Mouse (Mus musculus) forebrain, embryonic 10.5 days (tissue): ENCODE measurements around the gene Zglp1. TPM values are rescaled to one million over a fixed set of nuclear protein-coding genes. Genes with fewer than 3 reads are reported as not detected.

ENCODE experiments used
- DNase-seq: peaks from one replicate; pipeline ENCODE4 v3.0.0-alpha.2; 2017; ENCODE audit warnings: low spot score; ENCODE audit errors: extremely low spot score
- H3K27ac ChIP-seq: fragments of 300-500 bp; sonication (generic); 2 replicates; pipeline ENCODE4 v1.5.1; 2016; ENCODE audit warnings: mild to moderate bottlenecking
- H3K27me3 ChIP-seq: fragments of 300-500 bp; sonication (generic); 2 replicates; pipeline ENCODE4 v1.6.1; 2016; ENCODE audit warnings: mild to moderate bottlenecking; ENCODE audit not compliant: poor library complexity, severe bottlenecking
- H3K36me3 ChIP-seq: fragments of 300-500 bp; sonication (generic); replicated peaks from 2 replicates; pipeline ENCODE4 v1.6.1; 2016; ENCODE audit warnings: mild to moderate bottlenecking, moderate library complexity
- H3K4me1 ChIP-seq: fragments of 300-500 bp; sonication (generic); 2 replicates; pipeline ENCODE4 v1.6.1; 2016
- H3K4me3 ChIP-seq: fragments of 300-500 bp; sonication (generic); 2 replicates; pipeline ENCODE4 v1.5.1; 2016; ENCODE audit warnings: mild to moderate bottlenecking, moderate library complexity
- H3K9me3 ChIP-seq: fragments of 300-500 bp; sonication (generic); 2 replicates; pipeline ENCODE4 v1.6.1; 2016; ENCODE audit warnings: mild to moderate bottlenecking, moderate library complexity
- WGBS: fragments of 180-500 bp; shearing (Covaris S2); methylation state at CpG from one replicate; pipeline ENCODE4 v1.1.7; 2016; 5-methylcytosine and 5-hydroxymethylcytosine counted together
- polyA plus RNA-seq: library from polyadenylated mRNA; unstranded; fragments of >200 nt; fragmentation: Nextera tagmentation; extraction: Ambion mirVana; gene quantifications from 2 replicates; pipeline ENCODE4 v1.2.1, GENCODE M21; 2016

Gene Zglp1
- polyA plus RNA-seq, 1 experiment from 2014 or later: 1.5 TPM

DNA sequence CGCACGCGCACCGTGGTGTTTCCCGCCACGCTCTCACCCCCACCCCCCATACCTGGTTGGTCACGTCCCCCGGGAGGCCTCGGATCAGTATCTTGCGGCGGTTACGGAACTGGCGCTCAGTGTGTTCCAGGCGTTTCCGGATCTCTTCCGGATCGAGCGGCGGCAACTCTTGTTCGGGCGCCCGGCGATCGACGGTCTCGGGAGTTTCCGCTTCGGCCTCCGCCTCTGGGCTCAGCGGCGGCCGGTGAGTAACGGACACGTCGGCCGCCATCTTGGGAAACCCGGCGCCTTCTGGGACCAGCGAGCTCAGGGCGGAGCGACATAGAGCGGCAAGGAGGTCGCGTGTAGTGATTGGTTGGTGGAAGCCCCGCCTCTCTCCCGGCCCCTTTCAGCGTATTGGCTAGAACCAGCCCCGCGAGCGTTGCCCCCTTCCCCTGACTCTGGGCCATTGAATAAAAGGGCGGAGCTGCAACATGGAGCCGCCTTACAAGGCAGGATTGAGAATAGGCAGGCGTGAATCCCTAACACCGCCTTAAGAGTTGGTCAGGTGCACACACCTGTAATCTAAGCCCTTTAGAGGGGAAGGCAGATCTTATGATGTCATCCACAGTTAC lies 24.9 kb upstream of the Zglp1 start, which contains the start of the genes Gm38431 and Raver1:
Gene Gm38431, minus strand, starts transcription at position 291 of the 614 bp plus-strand sequence.
Gene Raver1, minus strand, starts transcription at position 302 of the 614 bp plus-strand sequence.
- Histone ChIP-seq H3K4me1 (peaks cover 29% of the 10 kb centered on the region), H3K27ac (peak within 1 kb of the TSS; percentile 95), H3K36me3 (peaks cover 48% of the 10 kb centered on the region), H3K27me3 (no peaks in the 10 kb centered on the region), H3K4me3 (peak within 1 kb of the TSS; percentile 70), H3K9me3 (no peaks in the 10 kb centered on the region)
- peak; percentile 97 for DNase-seq
- WGBS: under 1% methylated on average over 54 of the region's 54 CpGs

DNA sequence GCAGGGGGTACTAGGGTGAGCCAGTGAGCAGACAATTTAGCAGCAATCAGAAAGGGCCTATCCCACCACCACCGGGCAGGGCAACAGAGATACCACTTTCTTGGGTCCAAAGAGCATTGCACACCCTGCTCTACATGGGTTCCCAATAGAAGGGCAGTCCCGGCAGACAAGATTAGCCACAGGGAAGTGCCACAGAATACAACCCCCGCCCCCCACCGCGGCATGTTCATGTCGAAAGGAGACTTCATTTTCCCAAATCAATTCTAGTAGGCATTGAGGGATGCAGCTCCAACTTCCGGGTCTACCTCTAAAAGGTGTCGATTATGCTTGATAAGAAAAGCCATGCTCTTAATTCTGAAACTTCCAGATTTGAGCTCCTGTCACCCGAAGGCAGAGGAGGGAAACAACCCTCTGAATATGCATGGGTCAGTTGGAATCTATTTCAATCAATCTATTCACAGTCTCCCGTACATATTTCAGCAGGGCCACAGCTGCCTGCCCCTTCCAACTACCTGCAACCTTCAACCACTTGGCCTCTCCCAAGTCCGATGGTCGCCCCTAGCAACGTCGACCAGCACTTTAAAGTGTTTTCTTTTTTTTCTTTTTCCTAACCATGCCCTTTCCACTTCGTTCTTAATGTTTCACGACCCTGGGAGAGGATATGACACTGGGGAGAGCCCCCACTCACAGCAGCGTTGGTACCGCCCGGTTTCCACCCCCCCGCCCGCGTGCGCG lies 24.2 kb upstream of the Zglp1 start:
- 5% methylated on average over 24 of the region's 24 CpGs for WGBS
- Histone ChIP-seq H3K9me3 (no peaks in the 10 kb centered on the region), H3K36me3 (peaks cover 54% of the 10 kb centered on the region), H3K27me3 (no peaks in the 10 kb centered on the region), H3K27ac (peak overlapping the region; percentile 95), H3K4me1 (peaks cover 29% of the 10 kb centered on the region), H3K4me3 (peak overlapping the region; percentile 70)
- no peak for DNase-seq

DNA sequence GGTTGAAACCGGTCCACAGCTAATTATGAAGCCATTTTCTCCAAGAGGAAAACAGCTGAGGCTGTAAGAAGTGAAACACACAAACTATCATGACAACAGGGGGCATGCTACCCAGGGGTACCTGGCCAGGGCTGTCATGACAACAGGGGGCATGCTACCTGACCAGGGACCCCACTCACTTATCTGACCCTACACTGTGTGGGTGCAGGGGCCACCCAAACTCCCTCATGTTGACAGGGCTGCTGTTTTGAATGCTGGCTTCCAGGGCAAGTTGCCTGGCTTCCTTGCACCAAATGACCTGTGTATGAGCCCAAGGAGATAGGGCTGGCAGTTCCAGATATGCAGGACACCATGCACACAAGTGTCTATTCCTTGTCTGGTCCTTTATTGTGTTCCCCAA lies 23.6 kb upstream of the Zglp1 start:
- Histone ChIP-seq H3K27me3 (no peaks in the 10 kb centered on the region), H3K9me3 (no peaks in the 10 kb centered on the region), H3K27ac (peak overlapping the region; percentile 95), H3K4me3 (peak overlapping the region; percentile 70), H3K4me1 (peaks cover 24% of the 10 kb centered on the region), H3K36me3 (peaks cover 60% of the 10 kb centered on the region)
- no peak for DNase-seq
- WGBS: 91% methylated on average over 1 of the region's 1 CpGs

DNA sequence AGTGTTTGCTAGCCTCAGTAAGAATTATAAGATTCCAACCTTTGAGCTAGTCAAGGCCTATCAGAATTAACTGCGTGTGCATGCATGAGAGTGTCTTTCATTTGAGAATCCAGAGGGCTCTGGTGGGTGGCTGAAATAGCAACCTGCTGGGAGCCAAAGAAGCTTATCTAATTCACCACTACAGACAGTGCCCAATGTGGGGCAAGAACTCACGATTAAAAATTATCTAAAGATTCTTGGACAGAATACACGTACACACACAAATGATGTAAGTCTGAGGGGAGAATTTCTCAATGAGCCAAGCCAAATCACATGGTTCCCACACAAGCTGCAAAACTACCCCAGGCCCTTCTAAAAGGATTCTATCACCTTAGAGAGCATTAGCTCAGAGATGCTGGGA lies 16.4 kb upstream of the Zglp1 start:
- 93% methylated on average over 3 of the region's 3 CpGs for WGBS
- H3K4me1 ChIP-seq: no peaks in the 10 kb centered on the region
- peaks cover 100% of the 10 kb centered on the region for H3K36me3 ChIP-seq
- DNase-seq: no peak
- H3K9me3 ChIP-seq: no peaks in the 10 kb centered on the region
- H3K27me3 ChIP-seq: no peaks in the 10 kb centered on the region
- no peak overlapping the region for H3K27ac ChIP-seq
- no peak overlapping the region for H3K4me3 ChIP-seq

DNA sequence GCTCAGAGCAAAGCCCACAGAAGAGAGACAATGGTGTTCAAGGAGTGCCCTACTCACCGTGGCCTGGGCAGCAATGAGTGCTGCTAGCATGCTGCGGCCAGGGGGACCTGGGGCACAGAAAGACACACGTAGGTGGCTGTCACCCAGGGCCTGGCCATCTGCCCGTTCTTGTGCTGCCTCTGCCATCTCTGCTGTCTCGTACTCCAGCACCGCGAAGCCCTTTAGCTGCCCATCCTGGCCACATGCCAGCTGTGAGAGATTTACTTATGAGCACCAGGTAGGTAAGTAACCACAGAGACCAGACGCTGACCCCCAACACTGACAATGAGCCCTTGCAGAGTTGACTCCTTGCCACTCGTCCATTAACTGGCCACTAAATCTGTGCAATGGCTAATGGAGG lies 14.2 kb upstream of the Zglp1 start:
- no peaks in the 10 kb centered on the region for H3K27me3 ChIP-seq
- H3K36me3 ChIP-seq: peaks cover 100% of the 10 kb centered on the region
- DNase-seq: no peak
- WGBS: 91% methylated on average over 9 of the region's 9 CpGs
- no peak overlapping the region for H3K4me3 ChIP-seq
- no peaks in the 10 kb centered on the region for H3K4me1 ChIP-seq
- no peaks in the 10 kb centered on the region for H3K9me3 ChIP-seq
- H3K27ac ChIP-seq: no peak overlapping the region

DNA sequence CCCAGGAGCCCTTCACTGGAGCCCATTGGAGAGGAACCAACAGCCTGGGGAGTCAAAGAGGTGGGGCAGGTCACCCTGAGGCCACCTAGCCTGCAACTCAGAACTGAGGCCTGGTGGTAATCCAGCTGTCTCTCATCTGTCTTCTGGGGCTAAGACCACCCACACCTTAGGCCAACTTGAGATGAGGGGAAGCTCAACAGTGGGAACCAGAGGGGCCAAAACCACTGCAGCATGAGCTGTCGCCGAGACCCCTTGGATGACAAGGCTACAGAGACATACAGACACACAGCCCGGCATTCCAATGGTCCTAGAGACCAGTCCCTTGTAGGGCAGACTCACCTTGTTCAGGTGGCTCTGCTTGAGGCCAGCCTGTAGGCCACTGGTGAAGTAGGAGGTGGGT lies 8.7 kb upstream of the Zglp1 start:
- Histone ChIP-seq H3K36me3 (peaks cover 80% of the 10 kb centered on the region), H3K4me1 (peaks cover 26% of the 10 kb centered on the region), H3K4me3 (no peak overlapping the region), H3K27ac (no peak overlapping the region), H3K9me3 (no peaks in the 10 kb centered on the region), H3K27me3 (no peaks in the 10 kb centered on the region)
- 83% methylated on average over 3 of the region's 3 CpGs for WGBS
- no peak for DNase-seq

DNA sequence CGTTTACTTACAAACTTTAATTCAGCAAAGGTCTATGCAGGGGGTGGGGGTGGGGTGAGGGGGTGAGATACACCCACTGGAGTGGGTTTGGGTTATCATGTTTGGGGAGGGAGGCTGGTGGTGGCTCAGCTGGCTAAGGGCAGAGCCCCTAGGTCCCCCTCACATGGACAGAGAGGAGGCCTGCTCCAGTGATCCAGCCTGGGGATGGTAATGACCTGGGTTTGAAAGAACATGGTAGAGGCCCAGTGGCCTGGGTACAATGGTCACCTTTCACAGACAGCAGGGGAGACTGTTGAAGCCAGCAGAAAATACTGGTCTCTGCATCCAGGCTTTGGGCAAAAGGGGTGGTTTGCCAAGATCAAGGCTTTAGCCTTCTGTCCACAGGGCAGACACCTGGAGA lies 7.3 kb upstream of the Zglp1 start:
- H3K27ac ChIP-seq: no peak overlapping the region

DNA sequence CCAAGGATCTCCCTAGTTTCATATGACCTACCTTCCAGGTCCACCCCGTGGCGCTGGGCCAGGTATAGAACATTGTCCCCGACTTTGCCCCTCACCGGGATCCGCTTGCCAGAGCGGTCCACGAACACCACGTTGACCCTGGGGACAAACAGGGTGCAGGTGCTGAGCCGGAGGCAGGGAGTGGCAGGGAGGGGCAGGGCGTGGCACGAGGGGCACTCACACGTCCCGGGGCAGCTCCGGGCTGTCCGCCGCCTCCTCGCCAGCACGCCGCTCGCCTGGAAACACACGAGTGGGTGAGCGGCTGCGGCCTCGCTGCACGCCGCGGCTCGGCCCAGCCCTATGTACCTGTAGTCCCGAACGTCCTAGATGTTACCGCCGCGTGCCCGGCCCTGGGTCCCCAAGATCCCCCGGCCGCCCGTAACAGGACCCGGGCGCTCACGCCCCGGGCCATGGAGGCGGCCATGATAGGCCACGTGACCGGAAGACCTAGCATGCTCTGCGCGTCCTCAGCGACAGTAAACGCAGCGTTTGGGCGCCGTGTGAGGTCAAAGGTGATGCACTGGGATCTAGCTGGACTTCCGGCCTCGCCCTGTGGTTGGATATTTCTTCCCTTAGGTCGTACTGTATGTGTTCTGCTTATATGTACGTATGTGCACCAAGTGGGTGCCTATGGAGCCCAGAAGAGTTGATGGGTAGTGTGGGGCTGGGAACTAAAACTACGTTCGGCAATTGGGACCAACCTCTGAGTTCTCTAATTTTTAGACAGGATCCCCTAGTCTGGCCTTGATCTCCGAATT lies 6.3 kb upstream of the Zglp1 start, which contains the start of the genes Gm49373 and Fdx1l:
Gene Gm49373, minus strand, starts transcription at position 53 of the 797 bp plus-strand sequence.
Gene Fdx1l, minus strand, starts transcription at position 571 of the 797 bp plus-strand sequence.
- 3% methylated on average over 58 of the region's 58 CpGs for WGBS
- Histone ChIP-seq H3K9me3 (no peaks in the 10 kb centered on the region), H3K36me3 (peaks cover 74% of the 10 kb centered on the region), H3K4me1 (peaks cover 26% of the 10 kb centered on the region), H3K27ac (peak within 1 kb of the TSS; percentile 92), H3K4me3 (peak within 1 kb of the TSS; percentile 71), H3K27me3 (no peaks in the 10 kb centered on the region)
- DNase-seq: peak; percentile 88

More for the DNA sequence above, 7.3 kb upstream of the Zglp1 start:
- Histone ChIP-seq H3K27me3 (no peaks in the 10 kb centered on the region), H3K4me1 (peaks cover 26% of the 10 kb centered on the region), H3K4me3 (peak overlapping the region; percentile 71; the same call in 1 of the 2 replicates), H3K36me3 (peaks cover 78% of the 10 kb centered on the region), H3K9me3 (no peaks in the 10 kb centered on the region)
- DNase-seq: no peak
- WGBS: 85% methylated on average over 1 of the region's 1 CpGs

DNA sequence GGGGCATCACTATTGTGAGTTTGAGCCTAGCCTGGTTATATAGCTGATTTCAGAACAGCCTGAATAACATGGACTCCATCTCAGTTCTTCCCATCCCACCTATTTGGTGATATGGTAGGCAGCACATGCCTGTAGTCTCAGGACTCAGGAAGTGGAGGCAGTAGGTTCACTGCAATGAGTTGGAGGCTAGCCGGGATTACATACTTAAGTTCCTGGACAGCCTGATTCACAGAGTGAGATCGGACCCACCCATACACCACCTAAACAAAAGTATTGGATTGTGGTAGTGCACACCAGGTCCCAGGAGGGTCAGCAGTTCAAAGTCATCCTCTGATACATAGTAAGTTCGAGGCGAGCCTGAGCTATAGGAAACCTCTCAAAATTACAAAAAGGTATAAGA lies 5.7 kb upstream of the Zglp1 start:
- peaks cover 74% of the 10 kb centered on the region for H3K36me3 ChIP-seq
- peak overlapping the region; percentile 71 for H3K4me3 ChIP-seq
- H3K27ac ChIP-seq: peak overlapping the region; percentile 92
- H3K9me3 ChIP-seq: no peaks in the 10 kb centered on the region
- H3K27me3 ChIP-seq: no peaks in the 10 kb centered on the region
- peak; percentile 22 for DNase-seq
- WGBS: 16% methylated on average over 4 of the region's 4 CpGs
- peaks cover 26% of the 10 kb centered on the region for H3K4me1 ChIP-seq

DNA sequence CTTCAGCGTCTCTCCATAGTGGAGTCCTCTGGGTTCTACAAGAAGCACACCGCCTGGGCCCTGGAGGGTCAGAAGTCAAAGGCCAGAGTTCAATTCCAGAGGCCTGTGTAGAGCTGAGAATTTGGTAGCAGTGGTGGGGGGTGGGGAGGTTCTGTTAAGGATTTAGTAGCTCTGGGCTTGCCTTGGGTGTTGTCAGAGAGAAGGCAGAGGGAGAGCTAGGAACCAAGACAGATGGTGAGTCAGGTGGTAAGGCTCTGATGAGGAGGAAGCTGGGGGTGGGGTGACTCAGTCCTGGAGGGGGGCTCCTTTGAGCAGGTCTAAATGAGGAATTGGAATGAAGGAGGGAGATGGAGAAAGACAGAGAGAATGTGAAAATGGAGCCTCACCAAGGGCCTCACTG lies 4.0 kb downstream of the Zglp1 start:
- WGBS: 93% methylated on average over 2 of the region's 2 CpGs
- Histone ChIP-seq H3K4me1 (no peaks in the 10 kb centered on the region), H3K36me3 (peaks cover 58% of the 10 kb centered on the region), H3K27ac (no peak overlapping the region), H3K27me3 (no peaks in the 10 kb centered on the region), H3K9me3 (no peaks in the 10 kb centered on the region), H3K4me3 (no peak overlapping the region)
- DNase-seq: no peak

DNA sequence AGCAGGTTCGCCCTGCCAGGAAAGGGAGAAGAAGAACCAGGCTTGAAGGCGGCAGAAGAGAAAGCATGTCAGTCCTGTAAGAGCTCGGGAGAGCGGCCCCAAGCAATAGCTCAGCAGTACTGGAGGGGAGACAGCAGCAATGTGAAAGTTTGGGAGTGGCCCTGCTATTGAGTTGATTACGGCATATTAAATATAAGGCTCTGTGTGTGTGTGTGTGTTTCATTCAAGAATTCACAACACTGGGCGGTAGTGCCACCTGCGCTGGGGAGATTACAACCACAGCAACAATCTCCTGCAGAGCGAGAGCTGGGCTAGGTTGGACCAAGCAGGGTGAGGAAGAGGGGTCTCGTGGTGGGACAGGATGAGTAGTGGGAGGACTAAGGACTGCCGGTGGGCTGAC lies 15.3 kb downstream of the Zglp1 start:
- Histone ChIP-seq H3K27ac (no peak overlapping the region), H3K4me3 (no peak overlapping the region), H3K9me3 (no peaks in the 10 kb centered on the region), H3K27me3 (no peaks in the 10 kb centered on the region), H3K4me1 (no peaks in the 10 kb centered on the region), H3K36me3 (no peaks in the 10 kb centered on the region)
- no peak for DNase-seq
- 74% methylated on average over 10 of the region's 10 CpGs for WGBS

DNA sequence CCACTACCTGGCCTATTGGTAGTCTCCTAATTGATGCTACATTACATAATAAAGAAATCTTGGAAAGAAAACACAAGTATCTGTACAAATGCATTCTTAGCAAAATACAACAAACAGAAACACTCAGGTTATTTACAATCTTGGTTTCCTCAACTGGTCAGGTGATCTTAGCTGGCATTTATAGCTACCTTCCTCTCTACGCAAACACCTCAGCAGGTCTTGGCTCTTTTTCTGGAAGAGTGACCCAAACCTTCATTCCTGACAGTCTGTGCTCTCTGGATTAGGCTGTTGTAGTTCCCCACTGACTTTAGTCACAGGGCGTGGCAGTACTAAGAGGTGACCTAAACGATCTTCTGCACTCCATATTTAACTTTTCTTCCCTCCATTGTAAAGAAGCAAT lies 21.7 kb downstream of the Zglp1 start:
- Histone ChIP-seq H3K9me3 (no peaks in the 10 kb centered on the region), H3K36me3 (no peaks in the 10 kb centered on the region), H3K4me3 (no peak overlapping the region), H3K27me3 (peaks cover 17% of the 10 kb centered on the region), H3K27ac (no peak overlapping the region), H3K4me1 (0 out of 2 replicates have a peak, but pooled peaks cover 3% of the 10 kb centered on the region)
- DNase-seq: no peak
- WGBS: 87% methylated on average over 3 of the region's 3 CpGs
